In genomic region chr8:108718031-108718430, GRCm38 (mm10) we compare ENCODE assay signal across 9 mouse cellular contexts.
A peak's percentile ranks its signal among the peaks of the same experiment; 100 is the strongest.
DNase-seq lines count a peak whose midpoint lies in the region; ATAC-seq and TF ChIP-seq lines count a peak whose summit lies in the region.
"Had no signal": no experiment of that assay in that cellular context is flagged by ENCODE, and none has a peak within 500 bp of the region (broad histone marks: within the 10 kb centered on the region; RNA-seq: fewer than 3 reads in every experiment).

No protein-coding gene starts in this region.

- TF ChIP-seq CTCF in left cerebral cortex, adult 2 months (IDR thresholded peaks at IDR 0.05) = no peak

- peak overlapping the region; percentile 64 for H3K27ac ChIP-seq in hindbrain, embryonic 12.5 days
- no peak overlapping the region for H3K27ac ChIP-seq in liver, embryonic 12.5 days
- no peak overlapping the region for H3K27ac ChIP-seq in left cerebral cortex, adult 2 months

- no peaks in the 10 kb centered on the region for H3K36me3 ChIP-seq in hindbrain, embryonic 12.5 days
- no peaks in the 10 kb centered on the region for H3K36me3 ChIP-seq in liver, embryonic 12.5 days

- peak overlapping the region; percentile 82 for H3K4me3 ChIP-seq in hindbrain, embryonic 12.5 days
- H3K4me3 ChIP-seq in liver, embryonic 12.5 days = no peak overlapping the region
- H3K4me3 ChIP-seq in left cerebral cortex, adult 2 months = no peak overlapping the region

- DNase-seq in 3T3-L1 (ENCODE audit: low read depth, low spot score) (peak; percentile 23), NIH3T3 (ENCODE audit: low read depth) (peak; percentile 57)
- DNase-seq in left cerebral cortex, postnatal 25 days (ENCODE audit: low spot score in 2 of 2) = no peak
- DNase-seq in left cerebral cortex, adult 2 months (ENCODE audit: extremely low spot score in 1 of 2, low spot score in 2 of 2) = no peak
- no peak for DNase-seq in urinary bladder, postnatal 25 days (ENCODE audit: low spot score)
- DNase-seq in urinary bladder, postnatal 4 days (ENCODE audit: low spot score in 2 of 2) = no peak
- DNase-seq: layer of hippocampus, adult 9-11 months had no signal

- intact Hi-C loops in left cerebral cortex, postnatal 25 days (cut with DNase I) = loop anchor here (10.0 kb wide), 1 partner anchor 467 kb away; no protein-coding TSS in a partner anchor
- intact Hi-C loops in left cerebral cortex, adult 2 months (cut with DNase I) = loop anchor here (10.0 kb wide), 1 partner anchor 747 kb away; no protein-coding TSS in a partner anchor

- peaks cover 53% of the 10 kb centered on the region for H3K27me3 ChIP-seq in hindbrain, embryonic 12.5 days
- peaks cover 72% of the 10 kb centered on the region for H3K27me3 ChIP-seq in liver, embryonic 12.5 days (replicated peaks)

- H3K9ac ChIP-seq in hindbrain, embryonic 12.5 days = peak overlapping the region; percentile 45
- no peak overlapping the region for H3K9ac ChIP-seq in liver, embryonic 12.5 days

- H3K9me3 ChIP-seq in hindbrain, embryonic 12.5 days (replicated peaks) = no peaks in the 10 kb centered on the region
- no peaks in the 10 kb centered on the region for H3K9me3 ChIP-seq in liver, embryonic 12.5 days (replicated peaks)

- peaks cover 92% of the 10 kb centered on the region for H3K4me1 ChIP-seq in hindbrain, embryonic 12.5 days
- peaks cover 75% of the 10 kb centered on the region for H3K4me1 ChIP-seq in liver, embryonic 12.5 days

- no peak for ATAC-seq in hindbrain, embryonic 12.5 days (ENCODE audit: low FRiP score)
- no peak for ATAC-seq in liver, embryonic 12.5 days

- H3K4me2 ChIP-seq in hindbrain, embryonic 12.5 days (replicated peaks) = peak overlapping the region; percentile 96
- H3K4me2 ChIP-seq in liver, embryonic 12.5 days = 0 out of 2 replicates have a peak overlapping the region, but pooled peaks have one; percentile 12

- 30% methylated on average over 6 of the region's 6 CpGs for WGBS in hindbrain, embryonic 12.5 days
- 47% methylated on average over 6 of the region's 6 CpGs for WGBS in liver, embryonic 12.5 days (ENCODE audit: insufficient replicate concordance)

Comparison
In these comparisons a context has a peak if more than half of its experiments do, and no peak if none do; other contexts are left out.
1. DNase-seq: peak in 3T3-L1 (single experiment) and NIH3T3 (single experiment); none in left cerebral cortex, postnatal 25 days (0 of 2), left cerebral cortex, adult 2 months (0 of 2), urinary bladder, postnatal 25 days (single experiment) and urinary bladder, postnatal 4 days (0 of 2).